Mouse (Mus musculus) erythroblast, embryonic 14.5 days (primary cell): ENCODE data around the gene Flt3l.

Experiments used
- GATA1 ChIP-seq: IDR thresholded peaks from 2 replicates; pipeline ENCODE4 v1.6.1; 2012; ENCODE audit warnings: low read length, inconsistent platforms, mixed read lengths
- TAL1 ChIP-seq: IDR thresholded peaks from 3 replicates; pipeline ENCODE4 v1.6.1; 2012; ENCODE audit warnings: low read length, inconsistent platforms, mixed read lengths

- TF ChIP-seq TAL1 (no peak), GATA1 (no peak)
Measured at GRCm38 (mm10) chr7:45175929-45176328, 39.7 kb upstream of the Flt3l start.
